Mouse (Mus musculus): ENCODE measurements around the gene Rreb1. TPM values are rescaled to one million over a fixed set of nuclear protein-coding genes. Genes with fewer than 3 reads are reported as not detected.

Gene Rreb1
- total and polyA plus RNA-seq, 3 experiments = 8.1 to 34.0 TPM; not detected in 1

DNA sequence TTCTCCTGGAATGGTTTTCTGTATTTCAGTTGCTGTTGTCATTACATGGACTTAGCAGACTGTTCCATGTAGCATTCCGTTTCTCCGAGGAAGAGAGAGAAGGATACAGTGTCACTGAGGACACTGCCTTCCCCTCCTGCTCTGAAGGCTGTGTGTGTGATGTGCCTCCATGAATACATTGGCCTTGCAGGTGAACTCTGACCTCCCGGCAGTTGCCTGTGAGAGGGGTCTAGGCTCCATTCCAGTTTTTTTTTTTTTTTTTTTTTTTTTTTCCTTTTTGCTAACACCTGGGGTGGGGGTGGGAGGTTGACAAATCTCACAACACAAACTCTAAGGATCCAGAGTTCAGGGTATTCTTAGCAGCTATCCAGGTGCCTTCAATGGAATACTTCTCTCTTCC, 124.8 kb downstream of the Rreb1 start:
- Histone ChIP-seq H3K9ac (ENCODE audit: control insufficient read depth, low read depth, low read length, poor library complexity, severe bottlenecking) (no peak overlapping the region), H3K79me2 (ENCODE audit: control insufficient read depth, insufficient read depth, low read length, poor library complexity) (no peaks in the 10 kb centered on the region), H3K4me1 (ENCODE audit: control insufficient read depth in 1 of 2, insufficient read depth in 2 of 2, low read length in 2 of 2) (no peaks in the 10 kb centered on the region), H3K4me3 (ENCODE audit: control insufficient read depth in 1 of 2, insufficient read depth in 1 of 2, low read depth in 2 of 2, low read length in 2 of 2) (no peak overlapping the region), H3K9me3 (replicated peaks; ENCODE audit: insufficient read depth, low read length) (no peaks in the 10 kb centered on the region), H3K27ac (ENCODE audit: control insufficient read depth, low read depth, low read length) (no peak overlapping the region), H3K36me3 (ENCODE audit: control insufficient read depth in 1 of 2, insufficient read depth in 2 of 2, low read length in 2 of 2) (peaks cover 0 to 34% of the 10 kb centered on the region in 2 experiments; a peak in 2 of 4 replicates), H3K27me3 (ENCODE audit: control insufficient read depth in 1 of 2, insufficient read depth in 2 of 2, low read length in 2 of 2) (no peaks in the 10 kb centered on the region)
- TF ChIP-seq ZC3H11A (IDR thresholded peaks at IDR 0.05; ENCODE audit: low read depth, low read length) = no peak
- TF ChIP-seq ZNF384 (IDR thresholded peaks at IDR 0.05; ENCODE audit: low read depth, low read length) = 0 out of 2 replicates have a peak, but pooled peaks have one; percentile 8
- TF ChIP-seq ETS1 (IDR thresholded peaks at IDR 0.05; ENCODE audit: low read depth, low read length) = no peak
- TF ChIP-seq BHLHE40 (IDR thresholded peaks at IDR 0.05; ENCODE audit: borderline replicate concordance, low read depth, low read length) = no peak
- TF ChIP-seq UBTF (IDR thresholded peaks at IDR 0.05; ENCODE audit: borderline replicate concordance, insufficient read depth, low read depth, low read length) = no peak
- DNase-seq (ENCODE audit: low read depth, low spot score) = no peak

DNA sequence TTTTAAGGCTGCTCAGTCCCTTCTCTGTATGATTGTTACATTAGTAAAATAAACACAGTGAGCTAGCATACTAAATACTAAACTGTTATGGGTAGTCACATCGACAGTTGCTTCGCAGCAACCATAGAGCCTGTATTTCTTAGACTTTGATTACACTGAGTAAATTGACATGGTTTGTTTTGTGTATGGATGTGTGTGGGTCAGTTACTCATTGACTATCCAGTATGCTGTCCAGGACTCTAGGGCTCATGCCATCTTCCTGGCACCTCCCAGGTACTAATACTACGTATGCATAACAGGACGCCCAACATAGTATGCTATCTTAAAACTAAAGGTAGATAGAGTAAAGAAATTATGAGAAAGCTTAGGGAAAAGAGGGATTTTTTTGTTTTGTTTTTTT, 125.3 kb downstream of the Rreb1 start:
- TF ChIP-seq CTCF (IDR thresholded peaks at IDR 0.05 in 2 of 3, conservative IDR thresholded peaks at IDR 0.05 in 1 of 3; ENCODE audit: control insufficient read depth in 1 of 3, insufficient read depth in 1 of 3, low read depth in 2 of 3, low read length in 3 of 3, poor library complexity in 1 of 3, severe bottlenecking in 1 of 3) (no peak), ZNF384 (IDR thresholded peaks at IDR 0.05; ENCODE audit: low read depth, low read length) (0 out of 2 replicates have a peak, but pooled peaks have one; percentile 2), MYC (IDR thresholded peaks at IDR 0.05; ENCODE audit: low read depth, low read length) (no peak), CHD1 (IDR thresholded peaks at IDR 0.05; ENCODE audit: low read depth, low read length) (no peak), ZKSCAN1 (IDR thresholded peaks at IDR 0.05; ENCODE audit: low read depth, low read length) (no peak), JUND (IDR thresholded peaks at IDR 0.05; ENCODE audit: low read depth, low read length) (no peak)
- no peaks in the 10 kb centered on the region for H3K4me1 ChIP-seq (ENCODE audit: control insufficient read depth in 1 of 2, insufficient read depth in 2 of 2, low read length in 2 of 2)
- no peaks in the 10 kb centered on the region for H3K27me3 ChIP-seq (ENCODE audit: control insufficient read depth in 1 of 2, insufficient read depth in 2 of 2, low read length in 2 of 2)
- DNase-seq (ENCODE audit: low read depth, low spot score) = no peak
- H3K27ac ChIP-seq (ENCODE audit: control insufficient read depth, low read depth, low read length) = no peak overlapping the region
- H3K9ac ChIP-seq (ENCODE audit: control insufficient read depth, low read depth, low read length, poor library complexity, severe bottlenecking) = no peak overlapping the region
- no peaks in the 10 kb centered on the region for H3K9me3 ChIP-seq (replicated peaks; ENCODE audit: insufficient read depth, low read length)
- peaks cover 0 to 32% of the 10 kb centered on the region in 2 experiments; a peak in 2 of 4 replicates for H3K36me3 ChIP-seq (ENCODE audit: control insufficient read depth in 1 of 2, insufficient read depth in 2 of 2, low read length in 2 of 2)
- no peak overlapping the region for H3K4me3 ChIP-seq (ENCODE audit: control insufficient read depth in 1 of 2, insufficient read depth in 1 of 2, low read depth in 2 of 2, low read length in 2 of 2)
- no peaks in the 10 kb centered on the region for H3K79me2 ChIP-seq (ENCODE audit: control insufficient read depth, insufficient read depth, low read length, poor library complexity)

GRCm38 (mm10) chr13:37904436-37904835, 126.2 kb downstream of the Rreb1 start:
- no peaks in the 10 kb centered on the region for H3K27me3 ChIP-seq (ENCODE audit: control insufficient read depth in 1 of 2, insufficient read depth in 2 of 2, low read length in 2 of 2)
- TF ChIP-seq SMC3 (IDR thresholded peaks at IDR 0.05; ENCODE audit: low read depth, low read length) (no peak), ZMIZ1 (IDR thresholded peaks at IDR 0.05; ENCODE audit: low read depth, low read length) (no peak)
- no peaks in the 10 kb centered on the region for H3K4me1 ChIP-seq (ENCODE audit: control insufficient read depth in 1 of 2, insufficient read depth in 2 of 2, low read length in 2 of 2)
- H3K27ac ChIP-seq (ENCODE audit: control insufficient read depth, low read depth, low read length) = no peak overlapping the region
- peaks cover 0 to 28% of the 10 kb centered on the region in 2 experiments; a peak in 2 of 4 replicates for H3K36me3 ChIP-seq (ENCODE audit: control insufficient read depth in 1 of 2, insufficient read depth in 2 of 2, low read length in 2 of 2)
- DNase-seq (ENCODE audit: low read depth, low spot score) = no peak
- H3K9me3 ChIP-seq (replicated peaks; ENCODE audit: insufficient read depth, low read length) = no peaks in the 10 kb centered on the region
- H3K9ac ChIP-seq (ENCODE audit: control insufficient read depth, low read depth, low read length, poor library complexity, severe bottlenecking) = no peak overlapping the region
- H3K79me2 ChIP-seq (ENCODE audit: control insufficient read depth, insufficient read depth, low read length, poor library complexity) = no peaks in the 10 kb centered on the region
- H3K4me3 ChIP-seq (ENCODE audit: control insufficient read depth in 1 of 2, insufficient read depth in 1 of 2, low read depth in 2 of 2, low read length in 2 of 2) = no peak overlapping the region
